Mouse (Mus musculus): ENCODE measurements around the gene Nphs1.
A peak's percentile ranks its signal among the peaks of the same experiment; 100 is the strongest.

The Nphs1 gene

DNA sequence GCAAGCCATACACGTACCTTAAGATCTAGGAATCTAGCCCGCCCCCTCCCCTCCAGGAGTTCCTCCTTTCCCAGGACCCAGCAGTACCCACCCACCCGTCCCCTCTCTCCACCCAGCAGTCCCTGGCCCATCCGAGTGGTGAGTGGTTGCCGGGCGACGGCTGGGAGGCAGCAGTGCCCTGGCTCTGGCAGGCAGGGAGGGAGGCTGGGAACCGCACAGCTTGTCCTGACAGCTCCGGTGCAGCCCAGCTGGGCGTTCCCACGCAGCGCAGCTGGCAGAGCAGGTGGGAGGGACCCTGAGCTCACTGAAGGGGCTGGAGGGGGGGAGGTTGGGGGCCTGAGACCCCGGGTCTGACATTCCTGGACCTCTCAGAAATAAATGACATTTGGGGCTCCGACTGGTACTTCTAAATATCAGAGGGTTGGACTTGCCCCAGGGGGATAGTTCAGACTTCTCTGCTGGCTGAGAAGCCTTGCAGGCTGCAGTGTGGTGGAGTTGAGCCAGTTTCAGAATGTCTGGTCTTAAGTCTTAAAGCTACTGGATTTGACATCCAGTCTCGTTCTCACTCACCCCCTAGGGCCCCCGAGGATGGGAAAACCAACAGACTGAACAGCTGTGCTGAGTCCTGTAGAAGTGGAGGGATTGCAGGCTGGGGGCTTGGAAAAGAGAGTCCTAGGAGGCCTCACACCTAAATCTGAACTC lies at the start of gene Nphs1, which contains the start of gene Kirrel2:
Gene Nphs1, plus strand, starts transcription at position 687 of the 702 bp plus-strand sequence.
Gene Kirrel2, minus strand, starts transcription at position 62 of the 702 bp plus-strand sequence.
- DNase-seq (ENCODE audit: low spot score): no peak

DNA sequence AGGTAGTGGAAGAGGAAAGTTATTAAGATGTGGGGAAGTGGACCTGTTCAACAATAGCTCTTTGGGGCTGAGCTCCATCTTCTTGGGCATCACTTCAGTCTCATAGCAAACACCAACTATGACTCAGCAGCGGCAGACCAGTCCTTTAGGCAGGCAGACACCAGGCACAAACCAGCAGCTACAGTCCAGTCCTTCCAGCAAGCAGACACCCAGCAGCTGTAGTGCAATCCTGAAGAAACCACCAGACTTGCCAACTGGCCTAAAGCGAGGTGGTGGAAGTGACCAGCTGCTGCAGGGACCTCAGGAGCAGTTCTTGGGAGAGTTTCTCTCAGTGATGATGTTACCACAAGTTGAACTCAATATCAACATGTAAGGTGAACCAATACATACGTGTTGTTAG lies 49.5 kb upstream of the Nphs1 start:
- no peak for DNase-seq (ENCODE audit: low spot score)

DNA sequence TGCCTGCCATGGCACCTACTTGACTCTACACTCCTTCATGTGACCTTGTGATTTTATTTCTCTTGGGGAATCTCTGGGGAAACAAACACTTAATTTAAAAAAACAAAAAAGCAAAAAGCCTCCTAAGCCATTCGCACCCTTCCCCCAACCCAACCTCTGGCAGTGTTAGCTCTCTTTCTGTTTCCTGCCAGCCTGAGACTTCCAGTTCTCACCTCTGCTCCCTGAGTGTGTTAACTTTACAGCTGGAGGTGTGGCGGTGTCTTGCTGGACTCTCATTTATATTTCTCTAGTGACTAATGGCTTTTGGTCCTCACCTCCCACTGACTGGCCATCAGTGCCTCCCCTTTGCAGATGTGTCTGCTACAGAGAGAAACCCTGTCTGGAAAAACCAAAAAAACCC lies 48.3 kb upstream of the Nphs1 start:
- no peak for DNase-seq (ENCODE audit: low spot score)

DNA sequence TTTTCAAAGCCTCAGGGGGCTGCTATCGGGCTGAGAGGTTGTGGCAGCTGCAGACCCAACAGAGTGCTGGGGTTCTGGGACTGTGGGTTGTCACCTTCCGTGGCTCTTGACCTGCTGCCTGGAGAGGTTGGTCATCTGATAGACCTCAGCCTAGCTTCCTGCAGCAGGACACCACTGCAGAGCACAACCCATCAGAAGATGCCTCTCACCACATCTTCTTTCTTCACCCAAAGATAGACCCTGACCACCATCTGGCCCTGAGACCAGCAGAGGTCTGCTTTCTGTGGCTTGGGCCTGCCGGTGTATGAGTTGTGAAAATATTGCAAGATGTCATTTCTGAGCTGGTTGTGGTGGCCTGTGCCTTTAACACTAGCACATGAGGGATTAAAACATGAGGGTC lies 47.1 kb upstream of the Nphs1 start:
- DNase-seq (ENCODE audit: low spot score): no peak

DNA sequence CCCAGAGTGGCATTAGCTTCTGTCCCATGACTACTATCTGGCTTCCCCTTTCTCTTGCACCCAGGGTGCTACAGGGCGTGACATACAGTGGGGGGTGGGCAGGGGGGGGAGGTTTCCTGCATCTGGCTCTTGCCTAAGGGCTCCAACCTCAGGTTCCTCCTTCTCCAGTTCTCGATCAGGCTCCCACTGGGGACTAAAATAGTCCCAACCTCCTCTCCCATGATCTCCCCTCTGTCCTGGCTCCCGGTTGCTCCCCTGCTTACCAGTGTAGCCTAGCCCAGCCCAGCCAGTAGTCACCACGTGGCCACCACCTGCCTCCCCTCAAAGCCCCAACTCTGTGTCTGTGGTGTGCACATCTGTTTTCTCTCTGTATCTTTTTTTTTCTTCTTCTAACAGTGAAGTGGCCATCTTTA lies 45.4 kb upstream of the Nphs1 start:
- DNase-seq (ENCODE audit: low spot score): no peak

DNA sequence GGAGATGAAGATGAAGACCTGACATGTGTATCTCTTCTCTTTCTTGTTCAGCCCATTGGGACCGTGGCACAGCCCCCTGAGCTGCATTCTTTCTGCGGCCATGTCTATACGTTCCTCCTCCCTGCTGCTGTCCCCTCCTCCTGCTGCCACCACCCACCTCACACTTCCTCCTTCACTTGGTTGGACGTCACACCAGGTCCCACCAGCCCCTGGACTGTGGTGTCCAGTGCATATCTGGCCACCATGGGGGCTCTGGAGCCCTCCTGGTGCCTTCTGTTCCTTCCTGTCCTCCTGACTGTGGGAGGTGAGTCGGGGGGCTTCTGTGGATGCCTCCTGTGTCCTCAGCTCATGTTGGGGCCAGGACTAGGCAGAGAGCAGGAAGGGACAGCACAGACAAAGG lies 44.5 kb upstream of the Nphs1 start, which contains the start of gene Tyrobp:
Gene Tyrobp, plus strand, starts transcription at position 165 of the 400 bp plus-strand sequence.
- DNase-seq (ENCODE audit: low spot score): no peak

DNA sequence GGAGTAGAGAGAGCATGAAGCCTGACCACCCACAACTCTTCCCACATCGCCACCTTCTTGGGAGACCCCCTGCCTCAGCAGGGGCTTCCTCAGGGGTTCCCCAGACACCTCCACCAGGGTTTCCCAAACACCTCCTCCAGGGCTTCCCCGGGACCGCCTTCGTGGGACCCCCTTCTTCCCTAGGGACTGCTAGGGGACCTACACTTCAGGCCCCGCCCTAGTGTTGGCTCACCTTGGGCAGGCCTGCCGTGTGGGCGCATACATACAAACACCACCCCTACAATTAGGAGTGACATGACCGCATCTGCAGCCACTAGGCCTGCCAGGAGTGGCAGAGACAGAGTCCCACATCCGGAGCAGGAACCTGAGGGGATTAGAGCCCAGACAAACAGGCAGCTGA lies 40.3 kb upstream of the Nphs1 start:
- no peak for DNase-seq (ENCODE audit: low spot score)

DNA sequence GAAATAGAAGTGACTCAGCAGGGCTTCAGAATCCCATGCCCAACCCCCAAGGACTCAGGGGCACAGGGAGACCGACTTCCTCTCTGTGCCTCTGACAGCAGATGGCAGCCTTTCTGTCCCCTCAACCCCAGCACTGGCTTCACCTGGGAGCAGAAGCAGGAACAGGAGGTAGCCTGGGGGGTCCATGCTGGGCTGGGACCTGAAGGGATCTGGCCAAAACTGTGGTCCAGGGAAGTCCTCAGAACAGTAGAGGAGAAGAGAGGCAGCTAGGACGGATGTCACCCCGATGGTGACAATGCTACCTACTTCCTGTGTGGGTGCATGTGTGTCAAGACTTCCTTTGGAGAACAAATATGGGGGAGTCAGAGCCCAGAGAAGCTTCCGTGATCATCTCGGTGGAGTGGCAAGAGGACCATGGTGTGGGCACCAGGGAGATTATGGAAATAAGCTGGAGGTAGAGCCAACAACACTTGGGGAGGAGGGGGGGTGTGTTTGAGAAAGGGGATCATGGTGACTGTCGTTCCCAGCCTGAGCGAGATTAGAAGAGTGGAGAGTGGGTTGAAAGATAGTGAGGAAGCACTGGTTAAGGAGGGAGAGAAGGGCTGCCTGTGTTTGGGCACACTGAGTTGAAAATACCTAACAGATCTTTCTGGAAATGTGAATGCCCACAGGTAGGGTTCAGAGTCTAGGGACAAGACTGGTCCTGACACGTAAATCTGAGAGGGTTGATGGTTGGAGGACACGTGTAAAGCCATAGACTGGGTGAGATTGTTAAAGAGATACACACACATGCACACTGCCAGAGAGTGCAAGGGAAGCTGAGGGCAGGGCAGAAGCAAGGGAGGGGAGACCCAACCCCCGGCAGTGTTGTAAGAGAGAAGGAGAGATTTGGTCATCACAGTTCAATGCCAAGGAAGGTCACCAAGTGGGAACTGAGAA lies 38.3 kb upstream of the Nphs1 start, which contains the start of gene Hcst:
Gene Hcst, minus strand, starts transcription at position 294 of the 939 bp plus-strand sequence.
- DNase-seq (ENCODE audit: low spot score): no peak

DNA sequence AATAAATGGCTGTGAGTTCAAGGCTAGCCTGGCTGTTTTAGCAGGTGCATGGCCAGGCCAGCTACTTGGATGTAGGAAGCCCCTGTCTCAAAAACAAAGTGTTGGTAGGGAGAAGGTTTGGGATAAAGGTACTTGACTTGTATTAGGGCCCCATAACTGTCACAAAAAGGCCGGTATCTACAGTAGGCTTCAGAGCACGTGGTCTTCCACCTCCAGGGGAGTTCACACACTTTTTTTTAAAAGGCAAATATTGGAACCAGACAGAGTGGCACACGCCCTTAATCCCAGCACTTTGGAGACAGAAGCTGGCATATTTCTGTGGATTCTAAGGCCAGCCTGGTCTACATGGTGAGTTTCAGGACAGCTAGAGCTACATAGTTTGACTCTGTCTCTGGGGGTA lies 37.4 kb upstream of the Nphs1 start:
- no peak for DNase-seq (ENCODE audit: low spot score)

DNA sequence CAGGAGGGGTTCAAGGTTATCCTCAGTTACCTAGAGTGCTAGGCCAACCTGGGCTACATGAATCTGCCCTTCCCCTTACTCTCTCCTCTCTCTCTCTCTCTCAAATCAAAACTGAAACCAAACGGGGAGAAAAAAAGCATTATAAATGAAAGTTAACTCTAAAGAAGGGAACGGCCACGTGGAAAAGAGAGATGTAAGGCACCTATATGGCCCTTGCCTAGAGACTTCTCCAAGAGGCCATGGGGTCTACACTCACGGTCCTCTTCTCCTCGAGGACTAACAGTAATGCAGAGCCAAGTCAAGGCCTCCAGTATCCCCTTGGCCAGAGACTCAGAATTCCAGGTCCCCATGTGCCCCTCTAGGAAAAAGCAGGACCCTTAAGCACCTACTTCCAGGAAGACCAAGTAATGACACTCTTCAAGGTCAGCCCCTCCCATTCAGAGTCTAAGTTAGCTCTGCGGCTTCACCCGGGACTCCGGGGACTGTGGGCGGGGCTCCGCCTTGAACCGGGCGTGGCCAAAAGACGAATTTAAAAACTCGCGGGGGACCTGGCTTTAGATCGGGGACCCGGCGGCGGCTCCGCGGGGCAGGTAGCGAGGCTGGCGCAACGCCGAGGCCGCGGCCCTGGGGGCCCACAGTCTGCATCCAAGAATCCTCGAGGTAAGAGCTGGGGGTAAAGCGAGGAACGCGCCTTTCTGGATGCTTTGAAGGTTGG lies 36.8 kb upstream of the Nphs1 start, which contains the start of gene Nfkbid:
Gene Nfkbid, plus strand, starts transcription at position 558 of the 715 bp plus-strand sequence.
- peak; percentile 40 for DNase-seq (ENCODE audit: low spot score)

DNA sequence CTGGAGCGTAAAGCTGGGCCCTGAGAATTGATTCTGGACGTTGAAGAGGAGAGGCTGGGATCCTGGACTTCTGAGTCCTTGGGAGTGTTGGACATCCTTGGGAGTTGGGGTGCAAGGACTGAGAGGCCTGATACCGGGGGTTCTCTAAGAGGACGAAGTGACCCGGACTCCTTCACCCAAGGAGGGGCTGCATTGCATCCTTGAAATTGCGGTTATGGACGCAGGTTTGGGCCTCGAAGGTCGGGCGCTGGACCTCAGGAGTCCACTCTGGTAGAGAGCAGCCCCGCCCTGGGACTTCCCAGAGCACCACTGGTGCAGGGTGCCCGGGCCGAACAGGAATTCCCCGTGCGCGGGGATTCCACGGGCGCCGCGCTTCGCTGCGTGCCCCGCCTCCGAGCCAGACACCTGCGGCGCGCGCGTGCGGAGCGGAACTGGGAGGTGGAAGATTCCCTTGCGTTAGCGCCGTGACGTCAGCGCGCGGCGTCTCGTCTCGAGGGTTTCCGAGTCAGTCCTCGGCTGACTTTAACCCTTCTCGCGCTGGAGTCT lies 36.2 kb upstream of the Nphs1 start:
- peak; percentile 62 for DNase-seq (ENCODE audit: low spot score)

DNA sequence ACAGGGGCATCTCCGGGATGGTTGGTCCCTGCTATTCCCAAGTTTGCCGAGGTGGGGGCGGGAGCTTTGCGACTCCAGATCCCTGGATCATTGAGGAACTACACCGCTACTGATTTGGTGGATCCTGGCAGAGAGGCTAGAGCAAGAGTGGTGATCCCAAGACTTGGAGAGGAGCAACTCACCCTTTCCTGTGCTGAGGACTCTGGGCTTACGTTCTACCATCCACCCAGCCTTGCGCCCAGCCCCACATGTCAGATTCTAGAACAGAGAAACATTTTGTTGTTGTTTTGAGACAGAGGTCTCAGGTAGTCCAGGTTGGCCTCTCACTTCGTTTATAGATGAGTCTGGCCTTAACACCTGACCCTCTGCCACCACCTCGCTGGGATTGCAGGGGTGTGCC lies 35.6 kb upstream of the Nphs1 start:
- DNase-seq (ENCODE audit: low spot score): no peak

DNA sequence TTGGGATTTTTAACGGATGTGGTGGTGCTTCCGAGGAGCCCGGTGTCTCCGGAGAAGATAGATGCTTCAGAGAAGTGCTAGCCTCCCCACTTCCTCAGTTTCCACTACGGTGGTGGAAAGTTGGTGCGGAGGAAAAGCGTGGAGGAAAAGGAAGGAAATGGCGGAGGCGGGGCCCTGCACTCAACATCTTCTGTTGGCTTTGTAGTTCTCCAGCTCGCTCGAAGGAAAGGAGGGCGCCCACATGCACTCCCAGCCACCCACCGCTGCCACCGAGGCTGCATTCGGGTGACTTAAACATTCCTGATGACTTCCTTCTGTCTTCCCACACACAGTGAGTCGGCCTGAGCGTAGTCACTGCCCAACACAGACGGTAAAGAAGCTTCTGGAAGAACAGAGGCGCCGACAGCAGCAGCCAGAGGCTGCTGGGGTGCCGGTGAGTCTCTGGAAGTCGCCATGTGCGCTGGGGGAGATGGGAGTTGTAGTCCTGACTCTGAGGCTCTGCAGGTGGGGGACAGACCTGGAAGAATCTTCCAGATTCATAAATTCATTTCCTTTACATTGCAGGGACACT lies 35.0 kb upstream of the Nphs1 start:
- no peak for DNase-seq (ENCODE audit: low spot score)

DNA sequence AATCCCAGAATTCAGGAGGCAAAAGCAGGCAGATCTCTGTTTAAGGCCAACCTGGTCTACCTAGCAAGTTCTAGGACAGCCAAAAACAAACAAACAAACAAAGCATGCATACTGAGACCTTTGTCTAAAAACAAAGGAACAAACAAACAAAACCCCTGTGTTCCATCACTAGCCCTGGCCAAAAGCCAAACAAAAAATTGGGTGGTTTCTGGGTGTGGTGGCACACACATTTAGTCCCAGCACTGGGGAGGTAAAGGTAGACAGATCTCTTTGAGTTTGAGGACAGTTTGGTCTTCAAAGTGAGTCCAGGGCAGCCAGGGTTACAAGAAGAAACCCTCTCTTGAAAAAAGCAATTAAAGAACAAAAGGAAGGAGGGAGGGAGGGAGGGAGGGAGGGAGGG lies 28.8 kb upstream of the Nphs1 start:
- DNase-seq (ENCODE audit: low spot score): no peak

DNA sequence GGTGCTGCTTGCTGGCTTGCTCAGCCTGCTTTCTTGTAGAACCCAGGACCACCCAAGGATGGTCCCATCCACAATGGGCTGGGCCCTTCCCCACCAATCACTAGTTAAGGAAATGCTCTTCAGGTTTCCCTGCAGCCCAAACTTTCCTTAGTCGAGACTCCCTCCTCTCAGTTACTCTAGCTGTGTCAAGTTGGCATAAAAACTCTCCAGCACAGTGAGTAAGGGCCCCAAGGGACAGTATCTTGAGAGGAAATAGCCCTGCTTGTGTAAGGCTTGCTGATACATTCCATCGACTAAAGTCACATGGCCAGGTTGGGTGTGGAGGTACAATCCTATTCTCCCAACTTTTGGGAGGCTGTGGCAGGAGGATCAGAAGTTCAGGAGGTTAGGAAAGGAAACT lies 27.9 kb upstream of the Nphs1 start:
- no peak for DNase-seq (ENCODE audit: low spot score)

DNA sequence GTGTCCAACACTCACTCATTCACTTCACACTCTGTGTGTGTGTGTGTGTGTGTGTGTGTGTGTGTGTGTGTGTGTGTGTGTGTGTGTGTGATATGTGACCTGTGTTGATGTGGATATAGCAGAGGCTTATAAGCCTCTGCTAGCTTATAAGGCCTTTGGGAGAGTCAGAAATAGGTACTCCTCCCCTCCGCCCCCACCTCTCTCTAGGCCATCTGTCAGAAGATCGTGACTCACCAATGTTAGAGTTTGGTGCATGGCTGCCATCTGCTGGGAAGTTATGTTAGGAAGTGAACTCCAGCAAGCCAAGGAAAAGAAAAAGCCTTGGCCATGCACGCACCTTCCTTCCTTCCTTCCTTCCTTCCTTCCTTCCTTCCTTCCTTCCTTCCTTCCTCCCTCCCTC lies 26.3 kb upstream of the Nphs1 start:
- DNase-seq (ENCODE audit: low spot score): no peak

DNA sequence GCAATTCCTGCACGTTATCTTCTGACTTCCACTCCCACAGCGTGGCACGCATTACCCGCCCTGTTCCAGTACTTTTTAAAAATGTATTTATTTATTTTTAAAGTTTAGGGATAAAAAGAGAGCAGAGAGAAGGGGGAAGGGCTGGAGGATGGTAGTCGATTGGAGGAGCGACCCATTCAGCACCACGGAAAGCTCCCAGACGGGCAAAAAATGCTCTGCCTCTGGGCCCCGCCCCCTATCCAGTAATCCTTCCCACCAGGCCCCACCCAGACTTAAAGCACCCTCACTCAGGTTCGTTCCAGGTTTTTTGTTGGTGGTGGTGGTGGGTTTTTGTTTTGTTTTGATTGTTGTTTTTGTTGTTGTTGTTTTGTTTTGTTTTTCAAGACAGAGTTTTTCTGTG lies 23.9 kb upstream of the Nphs1 start:
- DNase-seq (ENCODE audit: low spot score): no peak

DNA sequence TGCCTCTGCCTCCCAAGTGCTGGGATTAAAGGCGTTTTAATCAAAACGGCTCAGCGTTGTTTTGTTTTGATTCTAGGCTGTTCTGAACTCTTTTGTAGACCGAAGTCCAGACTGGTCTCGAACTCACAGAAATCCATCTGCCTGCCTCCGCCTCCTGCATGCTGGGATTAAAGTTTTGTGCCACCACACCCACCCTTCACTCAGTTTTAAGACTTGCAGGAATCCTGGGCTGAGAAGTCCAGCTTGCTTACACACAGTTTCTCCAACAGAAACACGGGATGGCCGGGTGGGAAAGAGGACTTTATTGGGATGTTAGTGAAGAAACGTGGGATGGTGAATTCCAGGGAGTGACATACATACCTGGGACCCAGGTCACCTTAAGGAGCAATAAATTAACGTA lies 23.4 kb upstream of the Nphs1 start:
- DNase-seq (ENCODE audit: low spot score): no peak

DNA sequence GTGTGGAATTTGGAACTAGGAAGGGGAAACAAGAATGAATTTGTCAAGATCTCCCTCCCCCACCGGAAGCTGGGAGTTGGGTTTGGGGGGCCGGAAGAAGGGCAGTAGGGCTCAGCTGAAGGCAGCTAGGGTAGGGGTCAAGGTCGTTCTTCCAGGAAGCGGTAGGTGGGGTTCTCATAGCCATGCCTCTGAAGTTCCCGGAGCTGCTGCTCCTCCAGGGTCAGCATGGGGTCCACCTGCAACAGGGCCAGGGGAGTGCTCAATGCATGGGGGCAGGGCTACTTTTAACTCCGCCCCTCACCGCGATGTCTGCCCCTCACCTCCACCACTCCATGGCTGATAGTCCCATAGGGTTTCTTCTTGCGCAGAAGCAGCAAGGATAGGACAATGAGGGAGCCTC lies 23.0 kb upstream of the Nphs1 start:
- DNase-seq (ENCODE audit: low spot score): no peak

DNA sequence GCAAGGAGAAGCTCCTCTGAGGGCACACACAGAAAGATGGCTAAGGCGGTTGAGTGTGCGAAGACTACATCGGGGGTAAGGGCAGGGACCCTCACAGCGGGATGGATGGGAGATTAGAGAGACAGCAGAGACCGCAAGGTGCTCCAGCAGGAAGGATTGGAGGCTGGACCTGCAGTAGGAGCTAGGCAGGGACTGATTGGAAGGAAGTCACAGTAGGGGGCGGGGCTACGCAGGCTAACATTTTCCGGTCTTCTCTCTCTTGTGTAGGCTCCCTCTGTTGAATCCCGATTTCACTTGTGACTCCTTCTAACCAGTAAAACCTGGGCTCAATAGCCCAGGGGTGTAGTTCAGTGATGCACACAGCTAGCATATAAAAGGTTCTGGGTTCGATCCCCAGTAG lies 21.2 kb upstream of the Nphs1 start:
- DNase-seq (ENCODE audit: low spot score): no peak

DNA sequence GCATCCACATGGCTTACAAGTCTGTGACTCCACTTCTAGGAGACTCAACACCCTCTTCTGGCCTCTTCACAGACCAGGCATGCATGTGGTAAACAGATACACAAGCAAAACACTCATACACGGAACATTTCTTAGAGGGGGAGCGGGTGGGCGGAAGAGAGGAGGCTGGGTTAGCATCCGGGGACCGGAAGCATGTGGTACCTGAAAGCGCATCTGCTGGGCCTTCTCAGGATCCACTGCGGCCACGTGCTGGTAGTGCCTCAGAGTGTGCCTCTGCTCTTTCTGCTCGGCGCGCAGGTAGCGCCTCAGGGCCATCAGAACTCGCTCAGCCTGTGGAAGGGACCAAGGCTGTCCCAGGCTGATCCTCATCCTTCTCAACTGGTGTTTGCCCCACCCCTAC lies 18.4 kb upstream of the Nphs1 start:
- no peak for DNase-seq (ENCODE audit: low spot score)

DNA sequence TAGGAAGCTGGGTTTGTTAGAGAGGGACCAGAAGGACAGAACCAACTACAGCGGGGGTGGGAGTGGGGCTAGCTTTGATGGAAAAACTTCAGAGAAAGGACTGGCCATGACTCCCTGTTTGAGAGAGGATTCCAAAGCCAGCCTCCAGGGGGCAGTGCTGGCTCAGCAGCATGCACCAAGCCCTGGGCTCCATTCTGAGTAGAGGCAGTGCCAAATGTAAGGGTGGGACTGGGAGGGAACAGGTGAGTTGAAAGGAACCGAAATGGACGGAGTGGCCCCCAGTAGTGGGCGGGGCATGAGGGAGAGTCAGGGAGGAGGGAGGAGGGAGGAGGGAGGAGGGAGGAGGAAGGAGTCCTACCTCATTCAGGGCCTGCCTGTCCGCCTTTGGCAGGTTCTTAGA lies 17.4 kb upstream of the Nphs1 start:
- DNase-seq (ENCODE audit: low spot score): no peak
